Mouse (Mus musculus) thymus, postnatal 0 days (tissue): Measurements from ENCODE around the gene Nln. TPM values are rescaled to one million over a fixed set of nuclear protein-coding genes. Genes with fewer than 3 reads are reported as not detected.
A peak's percentile ranks its signal among the peaks of the same experiment; 100 is the strongest.

Experiments used
- DNase-seq: peaks from one replicate; pipeline ENCODE4 v3.0.0-alpha.2; 2015; ENCODE audit warnings: low spot score
- polyA plus RNA-seq: library from polyadenylated mRNA; unstranded; fragments of >200 nt; fragmentation: Nextera tagmentation; extraction: Ambion mirVana; gene quantifications from 2 replicates; pipeline ENCODE4 v1.2.1, GENCODE M21; 2015

The Nln gene
- 7.3 and 7.9 TPM in 2 replicates for polyA plus RNA-seq

- DNase-seq: peak; percentile 87
These were observed at the start of gene Nln, which contains the start of gene Sgtb for GRCm38 (mm10) chr13:104109288-104109815. Gene Nln (minus strand): TSS chr13:104109614. Gene Sgtb (plus strand): TSS chr13:104109741.

DNA sequence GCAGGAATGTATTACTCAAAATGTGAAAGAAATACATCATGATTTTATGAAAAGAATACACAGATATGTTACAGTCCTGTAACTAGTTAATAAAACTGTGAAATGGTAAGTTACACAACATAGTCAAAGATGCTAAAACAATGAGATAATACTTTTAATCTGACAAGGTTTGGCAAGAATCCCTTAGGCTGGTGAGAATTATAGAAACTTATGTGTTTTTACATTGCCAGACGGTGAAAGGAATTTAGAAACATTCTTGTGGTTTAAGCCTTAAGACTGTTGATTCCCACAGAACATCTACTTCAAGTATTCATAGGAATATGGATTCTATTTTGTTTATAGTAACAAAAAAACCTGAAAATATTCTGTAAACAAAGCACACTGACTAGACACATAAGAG lies 46.3 kb upstream of the Nln start:
- DNase-seq: no peak

- DNase-seq: no peak
These were observed 45.7 kb upstream of the Nln start for GRCm38 (mm10) chr13:104155106-104155505.

DNA sequence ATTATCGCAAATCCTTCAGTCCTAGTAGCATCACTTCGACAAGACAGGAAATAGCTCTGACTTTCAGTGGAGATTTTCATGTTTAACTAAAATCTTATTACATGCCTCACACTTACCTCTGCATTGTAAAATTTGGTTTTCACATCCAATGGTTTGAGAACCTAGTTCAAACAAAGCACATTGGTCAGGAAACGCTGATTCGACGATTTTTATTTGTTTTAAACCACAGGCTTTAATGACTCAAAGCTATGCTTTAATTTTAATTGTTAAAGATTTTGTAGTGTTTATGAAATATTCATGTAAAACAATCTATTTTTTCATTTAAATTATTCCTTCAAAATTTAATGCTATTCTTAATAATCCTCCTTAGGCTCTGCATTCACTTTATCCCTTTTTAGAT lies 44.8 kb upstream of the Nln start:
- DNase-seq: no peak

GRCm38 (mm10) chr13:104145646-104146045 lies 36.2 kb upstream of the Nln start:
- DNase-seq: no peak

DNA sequence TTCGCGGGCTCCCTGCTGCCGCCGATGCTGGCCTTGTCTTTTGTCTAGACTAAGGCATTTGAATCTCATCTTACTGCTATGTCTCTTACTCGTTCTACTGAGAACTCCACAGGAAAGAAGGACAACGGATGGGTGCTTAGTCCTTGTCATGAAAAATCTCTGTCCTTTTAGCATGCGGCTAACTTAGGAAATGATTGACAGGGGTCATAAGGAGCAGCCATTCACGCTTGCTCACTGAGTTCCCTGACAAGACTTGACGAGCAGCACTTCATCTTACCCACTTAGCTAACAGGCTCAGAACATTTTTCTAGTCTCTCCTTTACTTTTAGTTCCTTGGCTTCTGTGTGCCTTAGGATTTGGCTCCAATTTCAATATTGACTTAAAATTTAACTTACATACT lies 35.5 kb upstream of the Nln start:
- DNase-seq: no peak

GRCm38 (mm10) chr13:104139369-104140209 lies 30.2 kb upstream of the Nln start:
- DNase-seq: peak; percentile 90

- no peak for DNase-seq
These were observed 25.2 kb upstream of the Nln start for GRCm38 (mm10) chr13:104134510-104135085.

DNA sequence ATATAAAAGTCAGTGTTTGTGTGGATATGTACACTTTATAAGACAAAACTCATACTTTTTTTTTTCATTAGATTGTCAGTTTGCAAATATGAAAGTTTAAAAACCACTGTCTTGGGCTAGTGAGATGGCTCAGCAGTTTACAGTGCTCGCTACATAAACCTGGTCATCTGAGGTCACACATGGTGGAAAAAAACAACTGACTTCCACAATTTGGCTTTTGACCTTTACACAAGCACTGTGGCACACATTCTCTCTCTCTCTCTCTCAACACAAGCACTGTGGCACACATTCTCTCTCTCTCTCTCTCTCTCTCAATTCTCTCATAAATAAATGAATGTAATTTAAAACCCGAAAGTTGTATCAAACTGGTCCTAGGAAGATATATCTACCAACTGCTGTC lies 23.1 kb upstream of the Nln start:
- DNase-seq: no peak

- no peak for DNase-seq
These were observed 14.4 kb upstream of the Nln start for GRCm38 (mm10) chr13:104123662-104124381.

GRCm38 (mm10) chr13:104122078-104122840 lies 12.8 kb upstream of the Nln start:
- no peak for DNase-seq

DNA sequence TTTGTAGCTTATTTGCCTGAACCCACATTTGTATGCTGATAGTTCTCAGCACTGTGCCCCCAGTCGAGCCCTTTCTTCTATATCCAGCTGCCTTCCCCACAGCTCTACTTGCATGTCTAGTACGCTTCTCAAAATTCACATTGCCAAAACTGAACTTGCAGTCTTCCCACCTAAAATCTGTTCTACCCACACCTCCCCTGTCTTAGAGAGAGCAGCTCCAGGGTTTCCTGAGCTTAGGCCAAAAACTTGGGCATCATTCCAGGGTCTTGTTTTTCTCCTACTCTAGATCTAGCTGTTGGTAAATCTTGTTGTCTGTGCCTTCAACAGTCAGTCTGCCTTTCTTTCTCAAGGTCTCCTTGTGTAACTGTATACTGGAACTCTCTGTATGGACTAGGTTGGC lies 5.4 kb upstream of the Nln start:
- DNase-seq: no peak

DNA sequence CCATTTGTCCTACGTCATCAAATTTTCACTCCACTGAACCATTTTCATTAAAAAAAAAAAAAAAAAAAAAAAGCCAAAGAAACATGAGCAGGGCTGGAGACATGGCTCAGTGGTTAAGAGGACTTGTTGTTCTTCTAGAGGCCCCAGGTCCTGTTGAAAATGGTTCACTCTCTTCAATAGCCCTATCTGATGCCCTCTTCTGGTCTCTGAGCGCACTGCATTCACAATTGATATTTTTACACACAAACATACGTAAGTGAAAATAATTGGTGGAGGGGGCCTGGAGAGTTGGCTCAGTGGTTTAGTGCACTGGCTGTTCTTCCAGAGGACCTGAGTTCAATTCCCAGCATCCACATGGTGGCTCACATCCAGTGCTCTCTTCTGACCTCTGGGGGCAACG lies 4.4 kb upstream of the Nln start:
- DNase-seq: no peak

DNA sequence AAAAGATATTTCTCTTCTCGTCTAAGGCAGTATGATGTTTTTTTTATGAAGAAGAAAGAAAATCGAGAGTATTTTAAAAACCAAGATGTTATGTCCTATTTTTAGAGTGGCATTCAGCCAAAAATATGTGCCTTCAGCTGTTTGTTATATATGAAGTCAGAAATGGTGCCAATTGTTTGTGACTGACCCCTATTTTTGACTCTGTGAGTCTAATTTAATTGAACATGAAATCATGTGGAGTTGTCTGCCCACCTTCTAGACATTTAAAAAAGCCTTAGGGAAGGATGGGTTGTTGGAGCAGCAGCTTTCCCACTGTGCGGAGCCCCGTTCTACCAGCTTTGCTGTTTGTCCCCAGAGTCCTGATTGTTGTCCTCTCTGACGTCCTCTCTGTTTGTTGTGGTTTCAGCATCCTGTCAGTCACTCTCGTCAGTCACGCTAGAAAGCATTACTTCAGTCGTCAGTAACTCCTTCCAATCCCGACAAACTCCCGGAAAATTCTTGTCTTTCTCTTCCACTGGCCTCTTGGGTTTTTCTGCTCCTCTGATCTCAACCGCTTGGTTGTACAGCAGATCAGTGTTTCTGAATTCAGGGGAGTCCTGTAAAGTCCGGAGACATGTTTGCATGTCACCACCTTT lies 3.0 kb upstream of the Nln start:
- DNase-seq: peak; percentile 34

DNA sequence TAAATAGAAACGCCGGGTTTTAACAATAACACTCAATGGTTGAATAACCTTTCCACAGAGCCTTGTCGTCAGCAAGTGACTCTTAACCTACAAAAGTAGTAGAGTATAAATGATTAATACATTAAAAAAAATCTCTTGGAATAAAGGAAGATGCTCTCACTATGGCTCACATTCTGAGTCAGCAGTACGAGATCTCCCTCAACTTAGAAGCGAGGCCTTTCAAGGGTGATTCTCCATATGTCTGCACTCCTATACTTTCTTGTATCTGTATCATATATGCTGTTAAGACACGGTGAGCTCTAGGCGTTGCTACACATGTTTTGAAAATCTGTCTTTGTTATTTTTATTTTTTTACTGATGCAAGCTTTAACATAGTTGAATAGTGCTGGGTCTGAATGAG lies 1.1 kb upstream of the Nln start:
- DNase-seq: no peak

- DNase-seq: no peak
These were observed 555 bp upstream of the Nln start for GRCm38 (mm10) chr13:104109816-104110521.

GRCm38 (mm10) chr13:104108651-104109287 lies 645 bp downstream of the Nln start:
- DNase-seq: no peak

DNA sequence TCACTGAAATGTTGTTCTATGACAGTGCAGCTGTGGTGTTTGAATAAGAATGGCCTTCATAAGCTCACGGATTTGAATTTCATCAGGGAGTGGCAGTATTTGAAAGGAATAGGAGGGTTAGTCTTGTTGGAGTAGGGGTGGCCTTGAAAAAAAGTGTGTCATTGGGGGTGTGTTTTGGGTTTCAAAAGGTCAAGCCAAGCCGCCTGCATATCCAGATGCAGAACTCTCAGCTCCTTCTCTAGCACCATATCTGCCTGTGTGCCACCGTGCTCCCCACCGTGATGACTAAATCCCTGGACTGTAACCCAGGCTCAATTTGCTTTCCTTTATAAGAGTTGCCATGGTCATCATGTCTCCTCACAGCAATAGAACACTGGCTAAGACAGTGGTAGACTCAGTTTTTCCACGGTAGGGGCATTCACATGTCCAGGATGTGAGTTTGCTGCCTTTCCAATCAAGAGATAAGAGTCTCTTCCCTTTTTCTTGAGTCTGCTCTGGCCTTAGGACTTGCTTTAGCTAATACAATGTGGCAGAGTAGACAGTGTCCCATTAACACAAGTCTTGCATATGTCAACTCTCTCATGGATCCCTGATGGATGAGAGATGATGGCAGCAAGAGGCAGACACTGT lies 7.7 kb downstream of the Nln start:
- no peak for DNase-seq

- no peak for DNase-seq
These were observed 9.0 kb downstream of the Nln start for GRCm38 (mm10) chr13:104100416-104100815.
